Mouse (Mus musculus): ENCODE data around the gene Nme7. TPM values are rescaled to one million over a fixed set of nuclear protein-coding genes. Genes with fewer than 3 reads are reported as not detected.

The Nme7 gene
- total RNA-seq (2014; rRNA removed; ENCODE audit: low replicate concordance) (9.0 and 12.9 TPM in 2 replicates), polyA plus RNA-seq (2015; fragmentation: Nextera tagmentation; extraction: Ambion mirVana) (10.5 and 11.3 TPM in 2 replicates)

- no peaks in the 10 kb centered on the region for H3K27me3 ChIP-seq (ENCODE audit: control insufficient read depth, insufficient read depth, low read length)
- no peak within 1 kb of the TSS for H3K4me2 ChIP-seq (ENCODE audit: low read depth, low read length)
- peaks cover 5% of the 10 kb centered on the region; the same call in 1 of the 2 replicates for H3K4me1 ChIP-seq (ENCODE audit: control insufficient read depth, insufficient read depth)
- no peaks in the 10 kb centered on the region for H3K9me3 ChIP-seq (replicated peaks; ENCODE audit: control insufficient read depth, low read length)
- 87% methylated on average over 5 of the region's 5 CpGs for WGBS
- no peak within 1 kb of the TSS for H3K27ac ChIP-seq (ENCODE audit: low read depth)
- no peak for TF ChIP-seq CTCF (IDR thresholded peaks at IDR 0.05; ENCODE audit: low read depth)
- TF ChIP-seq EP300 (IDR thresholded peaks at IDR 0.05; ENCODE audit: low read depth), result no peak
- DNase-seq (ENCODE audit: low spot score) (no peak), ATAC-seq (ENCODE audit: insufficient read depth, low read depth) (no peak)
- no peak within 1 kb of the TSS for H3K4me3 ChIP-seq (ENCODE audit: low read depth, low read length)
- peaks cover 42% of the 10 kb centered on the region for H3K36me3 ChIP-seq (replicated peaks; ENCODE audit: control insufficient read depth, insufficient read depth, low read length)
- H3K9ac ChIP-seq (replicated peaks; ENCODE audit: low read depth, low read length), result no peak within 1 kb of the TSS
Measured at GRCm38 (mm10) chr1:164303821-164304220, at the start of gene Nme7. TSS of gene Nme7 (plus strand) at chr1:164304121.

GRCm38 (mm10) chr1:164254836-164255235 is 49.1 kb upstream of the Nme7 start:
- H3K9ac ChIP-seq (replicated peaks; ENCODE audit: low read depth, low read length), result no peak overlapping the region
- DNase-seq (ENCODE audit: low spot score) (no peak), ATAC-seq (ENCODE audit: insufficient read depth, low read depth) (no peak)
- H3K4me3 ChIP-seq (ENCODE audit: low read depth, low read length), result no peak overlapping the region
- WGBS, result 49% methylated on average over 3 of the region's 3 CpGs
- H3K36me3 ChIP-seq (replicated peaks; ENCODE audit: control insufficient read depth, insufficient read depth, low read length), result peaks cover 4% of the 10 kb centered on the region; the same call in 1 of the 2 replicates
- H3K9me3 ChIP-seq (replicated peaks; ENCODE audit: control insufficient read depth, low read length), result no peaks in the 10 kb centered on the region
- TF ChIP-seq EP300 (IDR thresholded peaks at IDR 0.05; ENCODE audit: low read depth), result no peak
- no peak for TF ChIP-seq CTCF (IDR thresholded peaks at IDR 0.05; ENCODE audit: low read depth)
- no peak overlapping the region for H3K4me2 ChIP-seq (ENCODE audit: low read depth, low read length)
- peaks cover 18% of the 10 kb centered on the region for H3K4me1 ChIP-seq (ENCODE audit: control insufficient read depth, insufficient read depth)
- H3K27me3 ChIP-seq (ENCODE audit: control insufficient read depth, insufficient read depth, low read length), result no peaks in the 10 kb centered on the region
- H3K27ac ChIP-seq (ENCODE audit: low read depth), result no peak overlapping the region

DNA sequence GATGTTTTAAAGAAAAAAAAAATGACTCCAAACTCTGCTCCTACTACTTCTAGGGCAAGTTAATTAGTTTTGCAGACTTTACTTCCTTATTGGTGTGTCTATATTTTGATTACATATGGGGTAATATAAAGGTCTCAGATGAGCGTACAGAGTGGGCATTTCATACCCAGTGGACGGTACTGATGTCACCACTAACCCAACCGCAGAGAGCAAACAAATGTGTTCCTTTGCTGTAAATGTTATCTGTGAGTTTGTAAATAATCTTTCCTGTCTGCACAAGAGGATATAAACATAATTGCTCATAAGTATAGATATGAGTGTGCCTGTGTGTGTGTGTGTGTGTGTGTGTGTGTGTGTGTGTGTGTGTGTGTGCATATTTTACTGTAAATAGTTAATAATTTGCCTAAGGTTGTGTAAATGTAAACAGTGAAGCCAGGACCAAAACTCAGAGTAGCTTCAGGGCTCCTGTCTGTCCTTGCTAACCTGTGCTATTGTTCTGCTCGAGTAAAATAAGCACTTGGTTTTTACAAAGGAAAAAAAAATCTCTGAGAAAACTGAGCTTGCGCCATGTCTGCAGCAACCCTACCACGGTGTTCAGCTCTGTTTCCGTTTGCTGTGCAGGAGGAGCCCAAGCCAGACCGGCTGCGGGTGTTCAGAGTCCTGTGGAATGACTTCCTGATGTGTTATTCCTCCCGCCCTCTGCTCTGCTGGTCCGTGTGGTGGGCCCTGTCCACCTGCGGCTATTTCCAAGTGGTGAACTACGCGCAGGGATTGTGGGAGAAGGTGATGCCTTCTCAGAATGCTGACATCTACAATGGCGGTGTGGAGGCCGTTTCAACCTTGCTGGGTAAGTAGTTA is 43.5 kb upstream of the Nme7 start:
- H3K9me3 ChIP-seq (replicated peaks; ENCODE audit: control insufficient read depth, low read length), result no peaks in the 10 kb centered on the region
- no peak overlapping the region for H3K9ac ChIP-seq (replicated peaks; ENCODE audit: low read depth, low read length)
- H3K4me3 ChIP-seq (ENCODE audit: low read depth, low read length), result no peak overlapping the region
- H3K27ac ChIP-seq (ENCODE audit: low read depth), result no peak overlapping the region
- ATAC-seq (ENCODE audit: insufficient read depth, low read depth) (no peak), DNase-seq (ENCODE audit: low spot score) (no peak)
- H3K36me3 ChIP-seq (replicated peaks; ENCODE audit: control insufficient read depth, insufficient read depth, low read length), result peaks cover 25% of the 10 kb centered on the region
- no peak overlapping the region for H3K4me2 ChIP-seq (ENCODE audit: low read depth, low read length)
- no peaks in the 10 kb centered on the region for H3K27me3 ChIP-seq (ENCODE audit: control insufficient read depth, insufficient read depth, low read length)
- 77% methylated on average over 16 of the region's 16 CpGs for WGBS
- no peak for TF ChIP-seq CTCF (IDR thresholded peaks at IDR 0.05; ENCODE audit: low read depth)
- TF ChIP-seq EP300 (IDR thresholded peaks at IDR 0.05; ENCODE audit: low read depth), result no peak
- H3K4me1 ChIP-seq (ENCODE audit: control insufficient read depth, insufficient read depth), result no peaks in the 10 kb centered on the region

GRCm38 (mm10) chr1:164261553-164261952 is 42.4 kb upstream of the Nme7 start:
- ATAC-seq (ENCODE audit: insufficient read depth, low read depth), result peak; percentile 27; the same call in 1 of the 2 replicates
- WGBS, result 78% methylated on average over 7 of the region's 7 CpGs
- Histone ChIP-seq H3K4me3 (ENCODE audit: low read depth, low read length) (no peak overlapping the region), H3K9me3 (replicated peaks; ENCODE audit: control insufficient read depth, low read length) (no peaks in the 10 kb centered on the region), H3K36me3 (replicated peaks; ENCODE audit: control insufficient read depth, insufficient read depth, low read length) (peaks cover 25% of the 10 kb centered on the region), H3K4me1 (ENCODE audit: control insufficient read depth, insufficient read depth) (no peaks in the 10 kb centered on the region), H3K27ac (ENCODE audit: low read depth) (no peak overlapping the region), H3K9ac (replicated peaks; ENCODE audit: low read depth, low read length) (no peak overlapping the region), H3K4me2 (ENCODE audit: low read depth, low read length) (no peak overlapping the region), H3K27me3 (ENCODE audit: control insufficient read depth, insufficient read depth, low read length) (no peaks in the 10 kb centered on the region)
- no peak for TF ChIP-seq CTCF (IDR thresholded peaks at IDR 0.05; ENCODE audit: low read depth)
- no peak for TF ChIP-seq EP300 (IDR thresholded peaks at IDR 0.05; ENCODE audit: low read depth)
- no peak for DNase-seq (ENCODE audit: low spot score)

DNA sequence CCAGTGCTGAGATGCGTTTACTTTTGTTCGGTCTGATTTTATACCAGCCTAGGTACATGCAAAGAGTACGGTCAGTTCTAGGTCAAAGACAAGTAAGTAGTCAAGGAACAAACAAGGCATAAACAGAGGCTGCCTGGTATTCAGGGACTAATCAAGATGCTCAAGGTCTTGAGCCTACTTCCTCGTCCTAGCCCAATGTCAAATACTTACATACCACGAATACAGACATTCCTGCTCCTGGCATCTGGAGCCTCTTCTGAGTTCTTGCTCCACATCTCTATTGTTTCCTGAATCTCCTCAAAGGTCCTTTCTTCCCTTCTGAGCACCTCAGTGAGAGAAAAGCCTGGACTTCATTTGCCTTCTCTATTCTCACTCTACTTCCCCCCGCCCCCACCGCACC is 33.0 kb upstream of the Nme7 start:
- Histone ChIP-seq H3K27me3 (ENCODE audit: control insufficient read depth, insufficient read depth, low read length) (no peaks in the 10 kb centered on the region), H3K4me1 (ENCODE audit: control insufficient read depth, insufficient read depth) (no peaks in the 10 kb centered on the region), H3K36me3 (replicated peaks; ENCODE audit: control insufficient read depth, insufficient read depth, low read length) (no peaks in the 10 kb centered on the region), H3K9ac (replicated peaks; ENCODE audit: low read depth, low read length) (no peak overlapping the region), H3K4me3 (ENCODE audit: low read depth, low read length) (no peak overlapping the region), H3K4me2 (ENCODE audit: low read depth, low read length) (no peak overlapping the region), H3K27ac (ENCODE audit: low read depth) (no peak overlapping the region), H3K9me3 (replicated peaks; ENCODE audit: control insufficient read depth, low read length) (no peaks in the 10 kb centered on the region)
- WGBS, result 84% methylated on average over 7 of the region's 7 CpGs
- ATAC-seq (ENCODE audit: insufficient read depth, low read depth), result no peak
- TF ChIP-seq CTCF (IDR thresholded peaks at IDR 0.05; ENCODE audit: low read depth) (no peak), EP300 (IDR thresholded peaks at IDR 0.05; ENCODE audit: low read depth) (no peak)
- DNase-seq (ENCODE audit: low spot score), result no peak

Measured in heart, postnatal 0 days (tissue).